Mouse (Mus musculus) heart, postnatal 36 days (tissue): ENCODE data around the gene S1pr1. TPM values are rescaled to one million over a fixed set of nuclear protein-coding genes. Genes with fewer than 3 reads are reported as not detected.

Experiments
- DNase-seq, 2 experiments: peaks; one replicate each; pipeline ENCODE4 v3.0.0; 2021 to 2022
- intact Hi-C: fragments of 180-260 bp; cut with DNase I; formaldehyde crosslinking; loops from one replicate; pipeline ENCODE4 v1.15.1; 2025
- total RNA-seq, 2 experiments: library from RNA; stranded (reverse); gene quantifications; 2 replicates each; pipeline ENCODE4 v1.2.3; 2021

S1pr1 gene
- total RNA-seq, 2 experiments from 2014 or later = 48.3 to 50.2 TPM

DNA sequence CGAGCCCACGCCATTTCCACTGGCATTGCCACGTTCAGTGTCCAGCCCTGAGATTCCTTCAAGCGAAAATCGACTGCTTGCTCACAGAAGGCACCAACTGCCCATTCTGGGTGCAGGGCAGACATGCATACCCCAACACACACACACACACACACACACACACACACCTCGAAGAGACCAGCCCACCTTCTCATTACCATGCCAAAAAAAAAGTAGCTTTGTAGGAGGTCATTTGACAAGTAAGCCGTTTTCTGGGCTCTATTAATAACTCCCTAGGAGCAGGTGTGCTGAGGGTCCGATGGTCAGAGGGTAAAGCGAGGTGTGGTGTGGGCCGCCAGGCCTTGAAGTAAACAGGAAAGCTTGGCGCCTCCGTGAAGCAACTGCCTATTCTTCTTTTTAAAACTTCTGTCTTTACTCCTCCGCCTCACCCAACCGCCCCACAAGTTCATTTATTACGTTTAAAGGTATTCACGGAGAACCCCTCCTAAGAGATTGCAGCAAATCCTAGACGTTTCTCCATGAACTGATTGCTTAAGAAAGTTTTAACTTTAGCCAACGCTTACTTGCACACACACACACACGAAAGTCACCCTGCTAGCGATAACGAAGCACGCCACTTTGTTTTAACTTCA, 1.3 kb downstream of the S1pr1 start:
- DNase-seq = peak; percentile 44 to 45
- intact Hi-C loops = loop anchor here (1.0 to 5.0 kb wide), 6 partner anchors 50 to 265 kb away; partner anchors contain the start of gene Dph5

DNA sequence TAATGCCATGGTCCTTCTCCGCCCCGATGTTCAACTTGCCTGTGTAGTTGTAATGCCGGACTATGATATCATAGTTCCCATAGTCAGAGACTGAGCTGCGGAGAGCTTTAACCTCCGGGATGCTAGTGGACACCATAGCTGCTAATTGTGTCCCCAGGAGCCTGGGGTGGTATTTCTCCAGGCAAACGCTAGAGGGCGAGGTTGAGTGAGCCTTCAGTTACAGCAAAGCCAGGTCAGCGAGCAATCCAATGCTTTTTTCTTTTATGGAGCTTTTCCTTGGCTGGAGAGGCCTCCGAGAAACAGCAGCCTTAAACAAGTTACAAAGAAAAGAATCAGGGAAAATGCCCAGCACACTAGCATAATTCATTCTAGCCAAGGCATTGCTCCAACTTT, 2.1 kb downstream of the S1pr1 start:
- peak; percentile 81 to 82 for DNase-seq

DNA sequence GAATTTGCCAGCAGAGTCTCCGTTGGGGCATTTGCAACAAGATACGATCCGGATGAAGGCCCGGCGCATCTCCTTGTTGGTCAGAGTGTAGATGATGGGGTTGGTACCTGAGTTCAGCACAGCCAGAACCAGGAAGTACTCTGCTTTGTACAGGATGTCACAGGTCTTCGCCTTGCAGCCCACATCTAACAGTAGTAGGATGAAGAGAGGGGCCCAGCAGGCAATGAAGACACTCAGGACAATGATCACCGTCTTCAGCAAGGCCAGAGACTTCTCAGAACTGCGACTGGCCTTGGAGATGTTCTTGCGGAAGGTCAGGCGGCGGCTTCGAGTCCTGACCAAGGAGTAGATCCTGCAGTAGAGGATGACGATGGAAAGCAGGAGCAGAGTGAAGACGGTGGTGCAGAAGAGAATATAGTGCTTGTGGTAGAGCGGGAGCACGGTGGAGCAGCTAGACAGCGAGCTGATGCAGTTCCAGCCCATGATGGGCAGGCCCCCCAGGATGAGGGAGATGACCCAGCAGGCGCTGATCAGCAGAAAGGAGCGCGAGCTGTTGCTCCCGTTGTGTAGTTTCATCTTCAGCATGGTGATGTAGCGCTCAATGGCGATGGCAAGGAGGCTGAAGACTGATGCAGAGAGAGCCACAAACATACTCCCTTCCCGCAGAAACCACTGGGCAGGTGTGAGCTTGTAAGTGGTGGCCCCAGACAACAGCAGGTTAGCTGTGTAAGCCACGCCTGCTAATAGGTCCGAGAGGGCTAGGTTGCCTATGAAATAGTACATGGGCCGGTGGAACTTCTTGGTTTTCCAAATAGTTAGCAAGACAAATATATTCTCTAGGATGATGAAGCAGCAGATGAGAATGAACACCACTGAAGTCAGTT, 2.7 kb downstream of the S1pr1 start:
- intact Hi-C loops = loop anchor here (1.0 to 5.0 kb wide), 4 partner anchors 51 to 267 kb away; no protein-coding TSS in a partner anchor
- peak; percentile 37 to 41 for DNase-seq

More for the DNA sequence above, 2.1 kb downstream of the S1pr1 start:
- intact Hi-C loops = loop anchor here (1.0 to 5.0 kb wide), 5 partner anchors 50 to 266 kb away; no protein-coding TSS in a partner anchor

DNA sequence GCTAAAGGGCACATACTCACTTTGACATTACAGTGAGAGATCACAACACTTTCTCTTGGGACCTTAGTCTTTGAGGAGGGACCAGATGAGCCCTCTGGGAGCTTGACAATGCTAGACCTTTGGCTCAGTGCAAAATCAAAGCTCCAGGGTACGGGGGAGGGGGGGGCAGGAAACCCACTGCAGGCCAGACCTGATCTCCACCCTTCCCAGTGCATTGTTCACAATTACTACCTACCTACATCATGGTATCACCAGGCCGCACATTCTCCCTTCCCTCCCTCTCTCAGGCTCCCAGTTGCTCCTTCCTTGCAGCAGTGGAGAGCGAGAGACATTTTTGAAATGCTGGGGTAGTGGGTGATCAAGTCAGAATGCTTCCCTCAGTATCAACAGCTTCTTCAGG, 3.5 kb downstream of the S1pr1 start:
- peak; percentile 36 to 46 for DNase-seq
- intact Hi-C loops = loop anchor here (5.0 kb wide), 1 partner anchor 226 kb away; no protein-coding TSS in a partner anchor

DNA sequence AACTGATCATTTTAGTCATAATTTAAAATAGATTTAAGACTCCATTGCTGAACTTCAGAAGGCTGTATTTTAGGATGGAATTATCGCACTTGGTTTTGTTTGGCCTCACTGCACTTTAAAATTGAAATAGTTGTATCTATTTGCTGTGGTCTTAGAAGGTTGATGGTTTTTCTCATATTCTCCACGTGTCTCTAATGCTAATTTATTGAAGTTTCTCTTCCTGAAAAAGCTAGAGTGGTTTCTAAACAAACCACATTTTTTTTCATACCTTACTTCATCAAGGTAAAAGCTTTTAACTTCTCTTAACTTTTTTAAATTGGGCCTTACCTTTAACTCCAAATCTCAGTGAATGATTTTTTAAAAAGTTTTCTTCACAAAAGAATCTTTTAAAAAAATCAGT, 4.8 kb downstream of the S1pr1 start:
- intact Hi-C loops = loop anchor here (5.0 kb wide), 1 partner anchor 227 kb away; no protein-coding TSS in a partner anchor
- no peak for DNase-seq

DNA sequence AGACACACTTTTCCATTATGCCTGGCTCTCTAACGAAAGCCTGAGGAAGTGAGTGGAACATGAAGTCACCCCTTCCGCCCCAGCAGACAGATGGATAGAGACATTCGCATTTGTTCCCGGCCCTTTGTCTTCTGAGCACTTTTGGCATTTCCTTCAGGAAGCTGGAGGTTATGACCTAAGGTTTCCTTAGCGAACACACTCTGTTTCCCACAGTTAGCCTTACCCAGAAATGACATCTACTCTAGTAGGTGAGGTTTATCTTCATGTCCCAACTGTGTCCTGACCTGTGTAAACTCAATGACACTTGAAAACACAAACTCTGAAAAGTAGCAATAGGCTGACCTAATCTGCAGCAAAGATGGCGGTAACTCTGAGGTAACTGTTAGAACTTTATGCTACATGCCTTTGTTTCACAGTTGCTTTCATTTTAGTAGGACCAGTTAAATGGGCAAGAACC, 5.7 kb downstream of the S1pr1 start:
- intact Hi-C loops = no loop called here

DNA sequence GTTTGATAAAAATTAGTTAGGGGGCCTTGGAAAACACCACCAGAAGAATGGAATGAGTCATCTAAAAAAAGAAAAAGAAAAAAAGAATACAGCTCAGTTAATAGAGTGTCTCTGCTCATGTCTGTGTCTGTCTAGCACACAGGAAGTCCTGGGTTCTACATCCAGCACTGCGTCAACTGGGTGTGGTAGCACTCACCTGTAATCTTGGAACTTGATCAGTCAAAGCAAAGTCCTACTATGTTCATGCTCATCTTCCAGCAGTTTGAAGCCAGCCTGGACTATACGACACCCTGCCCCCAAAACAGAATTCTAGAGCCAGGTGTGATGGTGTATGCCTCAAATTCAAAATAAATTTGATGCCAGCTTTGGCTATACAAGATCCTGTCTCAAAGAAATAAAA, 8.1 kb downstream of the S1pr1 start:
- DNase-seq = no peak
- intact Hi-C loops = no loop called here

More for the DNA sequence above, 5.7 kb downstream of the S1pr1 start:
- peak; percentile 35 to 48 for DNase-seq

DNA sequence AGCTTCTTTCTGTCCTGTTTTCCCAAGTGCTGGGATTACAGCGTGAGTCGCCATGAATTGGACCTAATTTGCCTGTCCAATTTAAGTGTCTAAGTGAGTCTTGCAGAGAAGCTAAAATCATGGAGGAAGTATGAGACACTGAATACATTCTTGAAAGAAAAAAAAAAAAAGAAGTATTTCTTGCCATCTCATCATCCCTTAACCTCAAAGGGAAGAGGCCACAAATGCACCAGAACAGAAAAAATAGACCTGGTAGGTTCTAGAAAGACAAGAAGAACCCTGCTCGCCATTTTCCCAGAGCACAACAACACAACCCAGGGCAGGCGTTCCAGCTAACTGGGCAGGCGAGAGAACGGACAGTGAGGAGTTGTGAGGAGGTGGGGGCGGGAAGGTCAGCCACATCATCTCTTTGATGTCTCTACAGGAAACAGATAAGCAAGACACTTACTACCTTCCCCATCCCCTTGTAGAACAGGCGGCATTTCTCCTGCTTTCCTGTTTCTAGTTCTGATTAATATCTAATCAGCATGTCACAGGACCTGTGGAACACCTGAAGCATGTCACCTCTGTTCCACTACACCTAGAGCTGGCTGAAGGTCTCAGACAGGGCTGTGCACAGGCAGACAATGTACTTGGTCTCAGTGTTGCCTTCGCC, 10.5 kb downstream of the S1pr1 start:
- intact Hi-C loops = no loop called here
- DNase-seq = no peak

DNA sequence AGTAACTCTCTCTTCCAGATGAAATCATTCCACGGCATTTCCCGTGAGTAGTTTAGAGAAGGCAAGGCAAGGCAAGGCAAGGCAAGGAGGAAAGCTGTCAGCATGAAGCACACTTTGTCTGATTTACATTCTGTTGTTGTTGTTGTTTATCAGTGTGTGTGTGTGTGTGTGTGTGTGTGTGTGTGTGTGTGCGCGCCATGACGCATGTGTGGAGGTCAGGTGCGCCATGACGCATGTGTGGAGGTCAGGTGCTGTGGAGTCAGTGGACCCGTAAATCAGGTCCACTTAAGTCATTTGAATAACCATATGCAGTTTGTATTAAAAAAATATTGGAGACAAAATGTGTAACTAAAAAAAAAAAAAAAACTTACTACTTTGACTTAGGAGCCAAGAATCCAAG, 11.2 kb downstream of the S1pr1 start:
- intact Hi-C loops = no loop called here
- DNase-seq = no peak

DNA sequence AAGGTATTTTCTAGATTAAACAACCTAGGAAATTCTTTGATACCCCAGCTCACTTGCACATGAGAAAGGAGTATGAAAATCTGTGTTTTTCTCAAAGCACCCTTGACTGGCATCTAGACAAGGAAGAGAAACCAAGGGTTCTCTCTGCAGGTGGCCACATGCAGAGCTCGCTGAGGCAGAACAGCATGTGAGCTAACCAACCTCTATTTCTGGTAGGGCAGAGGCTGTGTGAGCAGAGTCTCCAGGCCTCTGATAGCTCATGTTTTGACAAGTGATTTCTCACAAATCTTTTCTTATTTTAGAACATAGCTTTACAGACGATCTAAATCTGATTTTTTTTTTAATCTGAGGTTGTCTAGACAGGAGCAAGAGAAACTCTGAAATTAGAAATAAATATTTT, 12.8 kb downstream of the S1pr1 start:
- intact Hi-C loops = no loop called here
- DNase-seq = no peak

DNA sequence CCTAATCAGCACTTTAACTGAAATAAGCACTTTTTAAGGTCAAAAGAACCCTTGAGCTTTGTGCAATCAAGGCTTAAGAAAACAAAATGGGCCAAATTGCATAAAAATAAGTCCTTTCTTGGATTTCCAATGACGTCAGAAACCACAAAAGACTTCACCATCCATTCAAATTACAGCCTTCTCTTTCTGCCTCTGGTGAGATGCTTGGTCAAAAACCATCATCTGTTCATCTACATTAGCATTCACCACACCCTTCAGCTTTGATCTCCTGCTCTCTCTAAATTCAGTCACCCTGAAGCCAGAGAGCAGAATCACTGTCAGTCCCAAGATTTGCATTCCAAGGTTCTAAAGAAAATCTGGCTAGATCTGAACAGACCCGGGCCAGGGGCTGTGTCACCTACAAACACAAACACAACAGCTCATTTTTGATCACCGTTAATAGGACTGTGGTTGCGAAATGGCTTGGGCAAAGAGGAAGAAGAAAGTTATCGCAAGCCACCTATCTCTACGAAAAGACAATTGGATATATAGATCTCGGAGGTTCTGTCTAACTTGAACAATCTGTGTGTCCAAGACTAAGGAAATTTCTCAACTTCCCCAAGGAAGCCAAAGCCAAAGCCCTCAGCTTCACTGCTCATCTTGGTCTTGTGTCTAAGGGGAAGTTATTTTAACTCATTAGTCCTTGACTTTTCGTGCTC, 19.5 kb downstream of the S1pr1 start:
- DNase-seq = no peak
- intact Hi-C loops = no loop called here

DNA sequence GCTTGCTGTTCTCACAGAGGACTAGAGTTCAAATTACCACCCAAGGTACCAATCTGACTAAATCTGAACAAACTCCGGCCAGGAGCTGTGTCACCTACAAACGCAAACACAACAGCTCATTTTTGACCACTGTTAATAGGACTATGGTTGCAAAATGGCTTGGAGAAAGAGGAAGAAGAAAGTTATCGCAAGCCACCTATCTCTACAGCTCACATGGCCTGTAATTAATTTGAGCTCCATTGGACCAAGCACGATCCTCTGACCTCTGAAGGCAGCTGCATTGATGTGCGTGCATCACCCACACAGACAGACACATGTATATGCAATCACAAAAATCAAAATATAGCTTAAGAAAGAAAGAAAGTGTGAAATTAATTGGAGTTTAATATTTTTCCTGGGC, 20.7 kb downstream of the S1pr1 start:
- intact Hi-C loops = no loop called here
- no peak for DNase-seq

DNA sequence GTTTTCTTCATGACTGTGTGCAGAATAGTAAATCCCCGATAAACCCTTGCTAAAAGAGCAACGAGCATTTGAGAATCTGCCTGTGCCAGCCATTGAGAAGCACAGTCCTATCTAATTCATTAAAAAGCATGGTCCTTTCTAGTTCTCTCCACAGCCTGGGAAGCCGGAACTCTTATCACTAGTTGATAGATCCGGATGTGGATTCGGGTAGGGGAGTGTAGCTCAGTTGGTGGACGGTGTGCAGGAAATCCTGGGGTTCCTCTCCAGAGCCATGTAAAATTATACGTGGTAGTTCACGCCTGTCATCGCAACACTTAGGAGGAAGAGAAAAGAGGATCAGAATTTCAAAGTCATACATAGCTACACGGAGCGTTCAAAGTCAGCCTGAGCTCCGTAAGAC, 21.5 kb downstream of the S1pr1 start:
- intact Hi-C loops = no loop called here
- no peak for DNase-seq

DNA sequence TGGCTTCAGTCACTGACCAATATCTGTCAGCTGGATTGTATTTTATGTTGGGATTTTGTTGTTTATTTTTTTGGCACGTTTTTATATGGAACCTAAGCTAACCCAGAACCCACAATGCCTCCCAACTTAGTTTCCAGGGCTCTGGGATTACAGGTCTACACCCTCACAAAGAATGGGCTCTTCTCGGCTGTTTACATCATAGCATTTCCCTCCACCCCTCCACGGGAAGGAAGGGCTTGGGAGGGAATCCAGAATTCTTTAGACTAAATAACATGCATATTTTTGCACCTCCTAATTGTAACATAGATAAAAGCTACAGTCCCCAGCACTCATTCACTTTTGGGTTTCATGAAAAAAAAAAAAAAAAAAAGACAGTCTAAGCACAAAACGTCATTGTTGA, 22.0 kb downstream of the S1pr1 start:
- intact Hi-C loops = no loop called here
- DNase-seq = no peak

DNA sequence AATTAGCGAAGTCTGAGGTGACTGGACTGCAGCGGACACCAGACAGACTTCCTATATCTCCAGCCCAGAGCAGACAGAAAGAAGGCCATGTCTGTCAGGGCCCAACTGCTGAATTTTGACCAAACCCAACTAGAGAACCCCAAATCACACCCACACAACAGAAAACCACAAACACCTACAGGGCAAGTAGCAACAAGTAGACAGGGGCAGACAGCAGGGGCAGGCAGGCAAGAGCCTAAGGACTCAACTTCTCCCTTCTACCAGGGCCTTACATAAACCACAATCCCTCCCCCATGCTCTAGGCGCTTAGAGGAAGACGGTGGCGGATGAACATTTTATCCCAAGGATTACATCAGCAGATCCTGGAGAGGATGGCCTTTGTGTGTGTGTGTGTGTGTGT, 22.5 kb downstream of the S1pr1 start:
- intact Hi-C loops = no loop called here
- no peak for DNase-seq

DNA sequence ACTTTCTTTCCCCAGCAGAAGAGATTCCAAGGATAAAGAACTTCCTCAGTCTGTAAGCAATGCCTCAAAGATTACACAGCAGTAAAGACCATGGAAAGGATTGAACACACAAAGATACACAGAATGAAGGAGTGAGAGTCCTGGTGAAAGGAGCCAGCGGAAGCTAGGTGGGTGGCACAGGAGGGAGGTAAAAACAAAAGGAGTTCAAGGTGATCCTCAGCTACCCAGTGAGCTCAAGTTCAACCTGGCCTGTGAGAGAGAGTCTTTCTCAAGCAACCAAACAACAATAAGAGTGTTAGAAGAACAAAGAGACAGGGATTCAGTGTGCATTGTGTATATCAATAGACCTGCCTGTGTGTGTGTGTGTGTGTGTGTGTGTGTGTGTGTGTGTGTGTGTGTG, 25.0 kb downstream of the S1pr1 start:
- no peak for DNase-seq
- intact Hi-C loops = no loop called here

DNA sequence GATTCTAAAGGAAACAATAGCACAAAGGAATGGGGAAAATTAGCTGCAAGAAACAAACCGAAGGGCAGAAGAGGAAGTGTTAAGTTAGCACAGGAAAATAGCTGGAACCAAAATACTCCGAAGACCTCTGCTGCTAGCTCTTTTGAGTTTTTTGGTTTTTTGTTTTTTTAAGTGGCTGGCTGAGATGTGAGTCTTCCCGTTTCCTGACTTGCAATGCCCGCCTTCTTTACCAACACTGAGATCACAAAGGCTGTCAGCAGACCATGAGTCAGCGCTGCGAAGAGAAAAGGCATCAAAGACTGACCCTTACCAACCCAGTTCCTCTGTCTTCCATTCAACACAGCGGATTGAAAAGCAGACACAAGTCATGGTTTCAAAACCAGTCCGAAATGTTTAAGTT, 25.5 kb downstream of the S1pr1 start:
- no peak for DNase-seq

DNA sequence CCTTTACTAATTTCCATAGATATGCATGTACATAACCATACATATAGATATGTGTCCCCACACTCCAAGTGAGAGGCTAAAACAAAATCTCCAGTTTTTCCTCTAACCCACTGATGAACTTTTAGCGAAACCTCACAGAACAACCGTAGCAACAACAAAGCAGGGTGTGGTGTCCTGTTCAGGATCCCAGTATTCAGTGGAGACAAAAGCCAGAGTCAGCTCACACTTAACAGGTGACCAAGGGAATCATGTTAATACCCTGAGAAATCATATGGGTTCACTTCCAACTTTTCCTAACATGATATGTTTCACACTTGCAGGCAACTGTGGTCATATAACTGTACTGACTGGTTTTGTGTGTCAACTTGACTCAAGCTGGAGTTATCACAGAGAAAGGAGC, 27.1 kb downstream of the S1pr1 start:
- intact Hi-C loops = no loop called here

More for the DNA sequence above, 25.5 kb downstream of the S1pr1 start:
- intact Hi-C loops = no loop called here

DNA sequence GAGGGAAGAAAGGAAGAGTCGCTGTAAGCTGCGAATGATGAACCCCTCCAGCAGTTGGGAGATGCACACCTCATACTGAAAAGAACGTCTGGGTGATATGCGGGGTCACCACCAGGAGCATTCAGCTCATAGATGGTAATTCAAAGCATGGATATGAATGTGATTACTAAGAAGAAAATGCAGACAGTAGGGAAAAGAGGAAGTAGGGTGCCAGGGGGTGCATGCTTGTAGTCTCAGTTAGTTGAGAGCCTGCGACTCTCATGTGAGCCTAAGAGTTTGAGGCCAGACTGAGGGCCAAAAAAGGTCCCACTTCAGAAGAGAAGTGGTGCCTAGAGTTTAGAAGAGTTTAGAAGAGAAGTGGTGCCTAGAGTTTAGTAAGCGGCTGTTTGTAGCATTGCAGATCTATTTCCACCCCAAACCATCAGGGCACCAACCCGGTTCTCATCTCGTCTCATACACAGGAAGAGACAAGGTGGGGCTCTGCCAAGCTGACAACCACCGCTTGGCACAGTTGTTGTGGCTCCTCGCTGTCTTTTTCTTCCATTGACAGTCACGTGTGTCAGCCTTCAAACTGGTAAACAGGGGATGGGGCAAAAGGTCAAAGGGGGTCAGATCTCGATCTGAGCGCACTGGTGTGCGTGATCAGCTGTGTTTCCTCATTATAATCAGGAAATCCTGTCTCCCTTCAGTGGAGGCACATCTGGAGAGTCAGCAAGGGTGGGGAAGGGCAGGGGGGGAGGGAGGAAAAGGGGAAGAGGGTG, 32.4 kb downstream of the S1pr1 start:
- DNase-seq = peak; percentile 38 to 46
- intact Hi-C loops = no loop called here

More for the DNA sequence above, 27.1 kb downstream of the S1pr1 start:
- no peak for DNase-seq

DNA sequence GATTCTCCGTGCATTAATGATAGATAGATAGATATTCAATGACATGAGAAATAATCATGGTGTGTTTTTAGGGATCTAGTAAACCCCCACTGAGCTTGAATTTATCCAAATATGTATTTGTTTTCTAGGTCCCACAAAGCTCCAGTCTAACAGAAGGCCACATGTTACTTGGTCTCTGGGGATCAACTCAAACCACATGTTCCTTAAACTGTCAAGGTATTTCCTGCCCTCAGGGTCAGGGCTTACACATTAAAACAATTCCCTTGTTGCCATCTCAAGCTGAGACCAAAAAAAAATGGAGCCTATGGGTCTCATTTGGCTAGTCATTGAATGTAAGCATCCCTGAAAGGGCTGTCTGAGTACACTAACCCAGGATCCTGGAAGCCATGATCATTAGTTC, 33.7 kb downstream of the S1pr1 start:
- DNase-seq = no peak
- intact Hi-C loops = no loop called here
